Mouse (Mus musculus): ENCODE measurements around the gene Rpain.

GRCm38 (mm10) chr11:70977293-70977692, 7.3 kb downstream of the Rpain start:
- TF ChIP-seq USF1 (IDR thresholded peaks at IDR 0.05; ENCODE audit: low read depth) = no peak
- TF ChIP-seq CTCF (IDR thresholded peaks at IDR 0.05; ENCODE audit: control insufficient read depth, insufficient read depth, insufficient read length) = no peak
- TF ChIP-seq MYOG (IDR thresholded peaks at IDR 0.05; ENCODE audit: control insufficient read depth, extremely low read depth, insufficient read length) = no peak
- no peak for TF ChIP-seq MAX (IDR thresholded peaks at IDR 0.05)
- no peak for TF ChIP-seq MYOD1 (IDR thresholded peaks at IDR 0.05; ENCODE audit: control insufficient read depth, insufficient read length, low read depth)
- no peak for TF ChIP-seq CEBPB (IDR thresholded peaks at IDR 0.05; ENCODE audit: low read depth)
- TF ChIP-seq FOSL1 (IDR thresholded peaks at IDR 0.05; ENCODE audit: insufficient read depth, low read length, poor library complexity, severe bottlenecking) = no peak

Data from C2C12 (cell line).